Mouse (Mus musculus) activated CD4-positive, CD25-positive, alpha-beta regulatory T cell, adult 9 weeks (primary cell): Measurements from ENCODE around the gene Fmo3. TPM values are rescaled to one million over a fixed set of nuclear protein-coding genes. Genes with fewer than 3 reads are reported as not detected.

Experiments used
- polyA plus RNA-seq: library from polyadenylated mRNA; unstranded; fragments of 100-300 nt; shearing (Covaris generic); gene quantifications from one replicate; pipeline ENCODE4 v1.2.1, GENCODE M21; 2017

The Fmo3 gene
- not detected for polyA plus RNA-seq

GRCm38 (mm10) chr1:162984428-162984827, at the start of gene Fmo3:
Gene Fmo3, minus strand, starts transcription at chr1:162984528.

GRCm38 (mm10) chr1:162937415-162937814, 46.9 kb downstream of the Fmo3 start, which contains the start of gene Fmo6:
Gene Fmo6, minus strand, starts transcription at chr1:162937515.

Other genes with a start within 250 kb of the Fmo3 start
- 275 TPM for gene Prrc2c, start 244.0 kb downstream of the Fmo3 start, polyA plus RNA-seq
- not detected for gene Fmo4, start 170.6 kb downstream of the Fmo3 start, polyA plus RNA-seq
- gene Fmo1, start 117.9 kb downstream of the Fmo3 start, polyA plus RNA-seq, result not detected
- not detected for gene Fmo2, start 85.8 kb downstream of the Fmo3 start, polyA plus RNA-seq
- gene Fmo6, start 47.0 kb downstream of the Fmo3 start, polyA plus RNA-seq, result not detected
- gene Mroh9, start 101.1 kb upstream of the Fmo3 start, polyA plus RNA-seq, result not detected